Mouse (Mus musculus) cortical plate, adult 2 months (tissue): ENCODE results near the gene Gm5089. TPM values are rescaled to one million over a fixed set of nuclear protein-coding genes. Genes with fewer than 3 reads are reported as not detected.

ENCODE experiments used
- H3K27ac ChIP-seq: fragments of 200-500 bp; 2 replicates; pipeline ENCODE4 v1.5.1; 2012; ENCODE audit warnings: low read length, control low read depth, inconsistent platforms; ENCODE audit not compliant: insufficient read depth
- H3K4me1 ChIP-seq: fragments of 200-500 bp; 2 replicates; pipeline ENCODE4 v1.6.1; 2011; ENCODE audit warnings: low read length; ENCODE audit not compliant: control insufficient read depth, insufficient read depth
- H3K4me3 ChIP-seq: fragments of 200-500 bp; 2 replicates; pipeline ENCODE4 v1.5.1; 2011; ENCODE audit warnings: mild to moderate bottlenecking, low read length, control low read depth; ENCODE audit not compliant: insufficient read depth
- CTCF ChIP-seq: fragments of 200-500 bp; IDR thresholded peaks from 2 replicates; pipeline ENCODE4 v1.5.1; 2011; ENCODE audit warnings: mild to moderate bottlenecking, control low read depth, low read length; ENCODE audit not compliant: insufficient read depth; ENCODE audit errors: extremely low read depth
- POLR2A ChIP-seq: fragments of 200-500 bp; IDR thresholded peaks from 2 replicates; pipeline ENCODE4 v1.6.1; 2011; ENCODE audit warnings: mild to moderate bottlenecking, low read length, control low read depth; ENCODE audit not compliant: insufficient read depth; ENCODE audit errors: extremely low read depth
- polyA plus RNA-seq: library from polyadenylated mRNA; depleted of rRNA; stranded (reverse); fragments of >200 nt; gene quantifications from 2 replicates; pipeline ENCODE4 v1.2.3, GENCODE M21; 2012

The Gm5089 gene
- polyA plus RNA-seq, 1 experiment = 0.17 TPM

DNA sequence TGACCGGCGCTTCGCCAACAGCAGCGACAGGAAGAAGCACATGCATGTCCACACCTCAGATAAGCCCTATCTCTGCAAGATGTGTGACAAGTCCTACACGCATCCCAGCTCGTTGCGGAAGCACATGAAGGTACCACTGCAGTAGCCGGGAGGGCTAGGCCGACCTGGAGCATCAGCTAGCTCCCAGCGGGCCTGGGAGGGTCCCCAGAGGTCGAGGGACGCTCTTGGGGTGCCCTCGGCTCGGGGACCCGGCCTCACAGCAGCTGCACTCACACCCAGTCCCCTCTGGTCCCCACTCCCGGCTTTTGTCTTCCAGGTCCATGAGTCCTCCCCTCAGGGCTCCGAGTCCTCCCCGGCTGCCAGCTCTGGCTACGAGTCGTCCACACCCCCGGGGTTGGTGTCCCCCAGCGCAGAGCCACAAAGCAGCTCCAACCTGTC lies 27.7 kb upstream of the Gm5089 start:
- peak overlapping the region; percentile 55 for H3K4me3 ChIP-seq
- TF ChIP-seq POLR2A (no peak), CTCF (no peak)
- no peaks in the 10 kb centered on the region for H3K4me1 ChIP-seq
- peak overlapping the region; percentile 93 for H3K27ac ChIP-seq

DNA sequence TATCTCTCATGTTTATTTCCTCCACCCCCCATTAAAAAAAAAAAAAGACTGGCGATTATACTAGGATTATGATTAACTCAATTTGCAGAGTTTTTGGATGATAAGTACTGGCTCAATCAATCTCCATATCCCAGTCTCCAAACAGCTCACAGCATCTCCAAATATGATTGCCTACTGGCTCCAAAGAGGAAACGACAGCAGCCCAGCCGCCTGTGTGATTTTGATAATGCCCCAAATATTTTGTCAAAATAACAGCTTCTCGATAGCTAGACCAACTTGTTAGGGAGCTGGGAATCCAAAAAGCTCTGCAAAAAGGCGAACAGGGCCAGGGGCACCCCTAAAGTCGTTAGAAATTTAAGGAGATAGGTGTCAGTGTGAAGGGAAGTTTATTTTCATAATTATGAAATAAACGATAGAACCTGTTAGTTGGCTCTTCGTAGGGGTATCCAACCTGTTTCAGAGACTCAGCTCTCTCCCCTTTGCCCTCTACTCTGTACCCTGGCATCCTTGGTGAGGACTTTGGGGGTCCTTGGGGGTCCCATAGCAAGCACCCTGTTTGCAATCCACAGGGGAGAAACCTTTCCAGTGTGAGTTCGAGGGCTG lies 27.2 kb upstream of the Gm5089 start:
- TF ChIP-seq POLR2A (no peak), CTCF (no peak)

DNA sequence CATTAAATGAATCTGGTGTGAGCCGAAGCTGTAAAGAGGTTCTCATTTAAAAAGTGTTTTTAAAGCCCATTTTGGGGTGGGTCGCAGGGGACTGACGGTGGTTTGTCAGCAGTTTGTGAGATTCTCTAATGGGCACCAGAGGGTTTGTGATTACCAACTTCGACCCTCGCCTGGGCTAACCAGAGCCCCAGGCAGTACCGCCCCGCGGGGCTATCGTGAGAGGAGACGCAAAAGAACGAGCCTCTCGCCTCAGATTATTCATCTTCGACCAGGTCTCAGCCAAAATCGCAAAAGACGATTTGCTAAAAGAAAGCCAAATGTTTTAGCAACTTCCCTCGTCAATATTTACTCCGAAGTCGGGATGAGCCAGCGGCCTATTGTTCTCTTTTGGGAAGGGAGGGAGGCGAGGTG lies 26.4 kb upstream of the Gm5089 start:
- TF ChIP-seq POLR2A (no peak), CTCF (no peak)
- Histone ChIP-seq H3K27ac (peak overlapping the region; percentile 87), H3K4me1 (no peaks in the 10 kb centered on the region), H3K4me3 (peak overlapping the region; percentile 23)

More for the DNA sequence above, 27.2 kb upstream of the Gm5089 start:
- Histone ChIP-seq H3K4me3 (peak overlapping the region; percentile 55), H3K27ac (peak overlapping the region; percentile 93), H3K4me1 (no peaks in the 10 kb centered on the region)

DNA sequence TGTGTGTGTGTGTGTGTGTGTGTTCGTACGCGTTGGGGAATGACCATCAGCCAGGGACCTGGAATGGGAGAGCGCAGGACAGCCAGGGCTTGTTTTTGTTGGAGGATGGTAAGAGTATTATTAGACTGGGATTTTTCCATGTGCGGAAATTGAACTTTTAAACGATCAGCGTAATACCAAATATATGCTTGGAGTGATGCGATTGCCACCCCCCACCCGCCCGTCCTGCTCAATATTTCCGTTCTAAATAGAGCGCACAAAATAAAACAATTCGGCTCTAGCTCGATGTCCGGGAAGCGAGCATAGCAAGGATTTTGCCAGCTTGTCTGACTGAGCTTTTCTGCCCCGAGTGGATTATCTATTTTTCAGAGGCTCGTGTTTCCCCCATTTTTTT lies 25.9 kb upstream of the Gm5089 start:
- TF ChIP-seq POLR2A = no peak
- TF ChIP-seq CTCF = no peak
- no peaks in the 10 kb centered on the region for H3K4me1 ChIP-seq
- no peak overlapping the region for H3K27ac ChIP-seq
- H3K4me3 ChIP-seq = peak overlapping the region; percentile 23

DNA sequence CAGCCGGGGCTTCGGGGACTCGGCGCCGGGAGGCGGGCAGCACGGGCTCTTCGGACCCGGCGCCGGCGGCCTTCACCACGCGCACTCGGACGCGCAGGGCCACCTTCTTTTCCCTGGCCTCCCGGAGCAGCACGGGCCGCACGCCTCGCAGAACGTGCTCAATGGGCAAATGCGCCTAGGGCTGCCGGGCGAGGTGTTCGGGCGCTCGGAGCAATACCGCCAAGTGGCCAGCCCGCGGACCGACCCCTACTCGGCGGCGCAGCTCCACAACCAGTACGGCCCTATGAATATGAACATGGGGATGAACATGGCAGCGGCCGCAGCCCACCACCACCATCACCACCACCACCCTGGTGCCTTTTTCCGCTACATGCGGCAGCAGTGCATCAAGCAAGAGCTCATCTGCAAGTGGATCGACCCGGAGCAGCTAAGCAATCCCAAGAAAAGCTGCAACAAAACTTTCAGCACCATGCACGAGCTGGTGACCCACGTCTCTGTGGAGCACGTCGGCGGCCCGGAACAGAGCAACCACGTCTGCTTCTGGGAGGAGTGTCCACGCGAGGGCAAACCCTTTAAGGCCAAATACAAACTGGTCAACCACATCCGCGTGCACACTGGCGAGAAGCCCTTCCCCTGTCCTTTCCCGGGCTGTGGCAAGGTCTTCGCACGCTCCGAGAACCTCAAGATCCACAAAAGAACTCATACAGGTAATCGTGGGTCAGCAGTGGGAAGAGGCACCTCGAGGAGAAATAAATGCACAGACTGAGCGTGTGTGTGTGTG lies 25.3 kb upstream of the Gm5089 start:
- H3K4me3 ChIP-seq = peak overlapping the region; percentile 23
- peak overlapping the region; percentile 87; the same call in 1 of the 2 replicates for H3K27ac ChIP-seq
- no peaks in the 10 kb centered on the region for H3K4me1 ChIP-seq
- no peak for TF ChIP-seq CTCF
- TF ChIP-seq POLR2A = no peak

DNA sequence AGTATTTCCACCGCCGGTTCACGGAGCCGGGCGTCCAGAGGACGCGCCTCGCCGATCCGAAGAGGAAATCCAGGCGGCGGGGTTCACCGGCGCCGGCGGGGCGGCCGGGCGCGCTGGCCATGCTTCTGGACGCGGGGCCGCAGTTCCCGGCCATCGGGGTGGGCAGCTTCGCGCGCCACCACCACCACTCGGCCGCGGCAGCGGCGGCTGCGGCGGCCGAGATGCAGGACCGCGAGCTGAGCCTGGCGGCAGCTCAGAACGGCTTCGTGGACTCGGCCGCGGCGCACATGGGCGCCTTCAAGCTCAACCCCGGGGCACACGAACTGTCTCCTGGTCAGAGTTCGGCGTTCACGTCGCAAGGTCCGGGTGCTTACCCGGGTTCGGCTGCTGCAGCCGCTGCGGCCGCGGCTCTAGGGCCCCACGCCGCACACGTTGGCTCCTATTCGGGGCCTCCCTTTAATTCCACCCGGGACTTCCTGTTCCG lies 24.7 kb upstream of the Gm5089 start:
- TF ChIP-seq POLR2A (no peak), CTCF (no peak)
- H3K27ac ChIP-seq = peak overlapping the region; percentile 87; the same call in 1 of the 2 replicates
- peak overlapping the region; percentile 23 for H3K4me3 ChIP-seq
- H3K4me1 ChIP-seq = no peaks in the 10 kb centered on the region

DNA sequence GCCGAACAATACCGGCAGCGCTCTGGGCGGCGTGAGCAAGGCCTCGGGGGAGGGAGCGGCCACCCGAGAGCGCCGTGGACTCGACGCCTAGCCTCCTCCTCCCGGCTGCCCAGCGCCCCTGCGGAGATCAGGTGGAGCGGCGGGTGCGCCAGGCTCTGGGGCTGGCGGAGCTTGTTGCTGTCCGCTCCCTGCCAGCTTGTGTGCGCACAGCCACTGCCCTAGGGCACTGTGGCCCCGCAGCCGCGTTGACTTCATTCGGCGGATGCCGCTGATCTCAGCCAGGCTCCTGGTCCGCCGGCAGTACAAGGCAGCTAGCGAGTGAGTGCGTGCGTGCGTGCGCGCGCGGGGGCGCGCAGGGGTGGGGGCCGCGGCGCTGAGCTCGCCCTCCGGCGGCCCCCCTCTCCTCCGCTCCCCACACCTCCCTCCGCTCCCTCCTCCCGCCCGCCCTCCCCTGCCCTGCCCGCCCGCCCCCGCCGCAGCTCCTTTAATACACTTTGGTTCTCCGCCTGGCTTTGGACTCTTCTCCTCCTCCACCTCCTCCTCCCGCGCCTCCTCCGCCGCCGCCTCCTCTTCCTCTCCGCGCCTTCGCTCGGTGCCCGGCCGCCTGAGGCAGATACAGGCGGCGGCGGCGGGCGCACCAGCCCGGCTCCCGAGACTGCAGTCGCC lies 24.1 kb upstream of the Gm5089 start, which contains the start of gene Zic2:
Zic2 (plus strand) TSS at position 545 of the 666 bp plus-strand sequence.
- TF ChIP-seq POLR2A = no peak
- no peak for TF ChIP-seq CTCF
- peak within 1 kb of the TSS; percentile 23 for H3K4me3 ChIP-seq
- H3K27ac ChIP-seq = peak within 1 kb of the TSS; percentile 100
- H3K4me1 ChIP-seq = no peaks in the 10 kb centered on the region

DNA sequence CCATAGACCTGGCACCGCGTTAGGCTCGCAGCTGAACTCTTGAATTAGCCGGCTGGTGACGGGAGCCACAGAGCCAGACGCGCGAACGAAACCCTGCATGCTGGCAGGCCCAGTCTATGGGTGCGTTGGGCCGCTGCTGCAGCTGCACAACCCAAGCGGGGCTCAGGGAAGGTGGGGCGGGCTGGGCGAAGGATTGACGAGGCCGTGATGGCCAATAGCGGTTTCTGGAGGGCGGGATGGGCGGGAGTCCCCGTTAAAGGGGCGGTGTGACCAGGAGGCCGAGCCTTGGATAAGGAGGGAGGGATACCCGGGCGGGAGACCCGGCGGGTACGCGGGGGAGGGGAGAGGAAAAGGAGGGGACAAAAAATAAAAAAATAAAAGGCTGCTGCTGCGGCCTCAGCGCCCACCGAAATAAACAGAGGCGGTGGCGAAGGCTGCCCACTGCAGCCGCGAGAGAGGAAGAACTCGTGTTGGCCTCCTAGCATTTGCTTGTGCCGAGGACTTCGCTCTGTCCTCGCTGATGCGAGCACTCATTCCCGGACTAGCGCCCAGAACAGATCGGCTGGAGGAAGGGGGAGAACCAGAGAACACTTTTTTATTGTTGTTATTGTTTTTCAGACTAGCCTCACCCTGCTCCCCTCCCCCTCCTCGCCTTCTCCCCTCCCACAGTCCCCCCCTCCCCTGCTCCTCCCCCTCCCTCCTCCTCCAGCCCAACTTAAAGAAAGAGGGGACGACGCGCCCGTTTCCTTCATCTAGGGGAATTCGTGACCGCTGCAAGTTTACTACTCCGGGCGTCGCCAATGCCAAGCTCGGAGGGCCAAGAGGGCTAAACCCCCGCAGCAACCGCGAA lies 23.4 kb upstream of the Gm5089 start:
- Histone ChIP-seq H3K27ac (peak overlapping the region; percentile 100), H3K4me1 (no peaks in the 10 kb centered on the region), H3K4me3 (peak overlapping the region; percentile 23)
- TF ChIP-seq POLR2A (peak; percentile 35; the same call in 1 of the 2 replicates), CTCF (no peak)

DNA sequence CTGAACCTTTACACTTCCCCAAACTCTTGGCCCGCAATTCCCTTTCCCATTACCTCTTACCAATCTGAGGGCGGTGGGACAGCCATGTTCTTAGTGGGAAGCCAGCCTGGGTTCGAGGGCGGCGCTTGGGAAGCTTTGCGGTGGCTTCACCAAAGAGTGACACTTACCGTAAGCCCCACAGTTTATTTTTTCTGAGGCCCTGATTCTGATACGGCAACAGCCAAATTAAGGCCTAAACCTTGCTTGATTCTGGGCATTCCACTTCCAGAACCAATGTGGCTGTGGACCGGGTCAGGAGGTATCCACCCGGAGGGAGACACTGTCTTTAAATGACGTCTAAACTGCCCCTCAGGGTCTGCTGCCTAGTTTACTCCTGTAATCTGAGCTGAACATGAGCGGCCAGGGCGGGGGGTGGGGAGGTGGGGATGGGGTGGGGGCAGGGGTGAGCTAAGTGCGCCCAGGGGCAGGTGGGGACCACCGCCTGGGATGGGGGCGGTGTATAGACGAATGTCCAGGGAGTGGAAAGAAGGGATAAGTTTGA lies 22.4 kb upstream of the Gm5089 start:
- H3K27ac ChIP-seq = peak overlapping the region; percentile 72; the same call in 1 of the 2 replicates
- TF ChIP-seq POLR2A = no peak
- TF ChIP-seq CTCF = no peak
- no peaks in the 10 kb centered on the region for H3K4me1 ChIP-seq
- H3K4me3 ChIP-seq = no peak overlapping the region; the same call in 1 of the 2 replicates
